Mouse (Mus musculus): ENCODE measurements around the gene B3galt1. TPM values are rescaled to one million over a fixed set of nuclear protein-coding genes. Genes with fewer than 3 reads are reported as not detected.

Gene B3galt1
- polyA plus RNA-seq, 1 experiment from 2014 or later: 7.4 TPM

DNA sequence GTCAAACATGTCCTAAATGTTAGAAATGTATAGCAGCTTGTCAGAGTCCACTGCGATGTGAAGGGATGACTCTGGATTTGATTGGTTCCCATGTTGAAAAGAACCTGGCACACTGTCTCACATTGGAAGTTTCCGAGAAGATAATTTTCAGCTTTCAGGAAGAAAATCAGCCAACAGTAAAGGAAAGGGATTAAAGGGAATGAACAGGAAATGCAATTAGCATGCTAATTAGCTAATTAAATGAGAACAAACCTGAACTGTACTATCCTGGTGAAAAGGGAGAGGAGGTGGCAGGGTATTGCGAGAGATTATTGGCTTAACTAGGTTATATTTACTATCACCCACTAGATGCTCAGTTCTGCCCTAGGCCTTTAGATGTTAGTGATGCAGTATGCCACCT is 185.9 kb downstream of the B3galt1 start:
- Histone ChIP-seq H3K27ac (ENCODE audit: poor library complexity, severe bottlenecking) (no peak overlapping the region), H3K27me3 (replicated peaks) (no peaks in the 10 kb centered on the region), H3K4me2 (no peak overlapping the region), H3K4me3 (no peak overlapping the region), H3K36me3 (no peaks in the 10 kb centered on the region), H3K9ac (no peak overlapping the region), H3K4me1 (replicated peaks) (no peaks in the 10 kb centered on the region), H3K9me3 (replicated peaks) (no peaks in the 10 kb centered on the region)
- ATAC-seq (ENCODE audit: insufficient number of reproducible peaks, low FRiP score): no peak
- WGBS: 86% methylated on average over 3 of the region's 3 CpGs

GRCm38 (mm10) chr2:67756507-67756906 is 190.8 kb downstream of the B3galt1 start:
- no peak for ATAC-seq (ENCODE audit: insufficient number of reproducible peaks, low FRiP score)
- Histone ChIP-seq H3K36me3 (no peaks in the 10 kb centered on the region), H3K4me2 (no peak overlapping the region), H3K9me3 (replicated peaks) (no peaks in the 10 kb centered on the region), H3K27me3 (replicated peaks) (no peaks in the 10 kb centered on the region), H3K9ac (no peak overlapping the region), H3K4me3 (no peak overlapping the region), H3K4me1 (replicated peaks) (no peaks in the 10 kb centered on the region), H3K27ac (ENCODE audit: poor library complexity, severe bottlenecking) (no peak overlapping the region)
- WGBS: 71% methylated on average over 6 of the region's 6 CpGs

DNA sequence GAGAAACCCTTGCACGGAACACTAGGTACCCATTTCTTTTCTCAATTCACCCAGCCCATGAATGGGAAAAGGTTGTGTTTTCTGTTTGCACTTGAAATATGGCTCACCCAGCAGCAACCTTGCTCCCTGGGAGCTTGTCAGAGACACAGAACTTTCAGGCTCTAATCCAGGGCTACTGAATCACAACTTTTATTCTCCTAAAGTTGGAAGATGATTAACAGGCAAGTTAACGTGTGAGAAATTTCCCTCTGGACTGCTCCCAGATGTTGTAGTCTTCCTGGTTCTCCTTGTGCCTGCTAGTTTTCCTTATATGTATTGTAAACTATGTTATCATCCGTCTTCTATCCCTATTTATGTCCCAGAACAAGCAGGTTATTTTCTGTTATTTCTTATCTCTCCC is 221.9 kb downstream of the B3galt1 start:
- Histone ChIP-seq H3K27me3 (replicated peaks) (no peaks in the 10 kb centered on the region), H3K36me3 (no peaks in the 10 kb centered on the region), H3K4me3 (no peak overlapping the region), H3K4me2 (no peak overlapping the region), H3K9me3 (replicated peaks) (no peaks in the 10 kb centered on the region), H3K27ac (ENCODE audit: poor library complexity, severe bottlenecking) (no peak overlapping the region), H3K9ac (no peak overlapping the region), H3K4me1 (replicated peaks) (no peaks in the 10 kb centered on the region)
- 76% methylated on average over 3 of the region's 3 CpGs for WGBS
- no peak for ATAC-seq (ENCODE audit: insufficient number of reproducible peaks, low FRiP score)

DNA sequence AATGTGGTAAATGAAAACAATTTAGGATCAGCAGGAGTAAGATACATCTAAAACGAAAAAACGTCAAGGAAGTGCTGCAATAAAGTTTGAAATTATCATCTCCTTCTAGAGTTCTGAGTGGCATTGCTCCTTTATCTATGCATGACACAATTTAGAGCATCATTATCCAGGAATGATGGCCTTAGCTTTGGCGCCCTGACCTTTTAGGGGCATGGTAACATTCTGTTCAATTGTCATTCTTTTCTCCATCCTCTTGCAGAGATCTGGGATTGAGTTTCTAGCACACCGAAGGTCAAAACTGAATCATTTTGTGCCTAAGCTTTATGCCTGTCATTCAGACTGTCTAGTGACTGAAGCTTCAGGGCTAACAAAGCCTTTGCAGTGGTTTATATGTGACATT is 231.9 kb downstream of the B3galt1 start:
- Histone ChIP-seq H3K4me2 (no peak overlapping the region), H3K9ac (no peak overlapping the region), H3K36me3 (no peaks in the 10 kb centered on the region), H3K9me3 (replicated peaks) (no peaks in the 10 kb centered on the region), H3K4me3 (no peak overlapping the region), H3K4me1 (replicated peaks) (no peaks in the 10 kb centered on the region), H3K27ac (ENCODE audit: poor library complexity, severe bottlenecking) (no peak overlapping the region), H3K27me3 (replicated peaks) (no peaks in the 10 kb centered on the region)
- no peak for ATAC-seq (ENCODE audit: insufficient number of reproducible peaks, low FRiP score)
- 77% methylated on average over 4 of the region's 4 CpGs for whole genome bisulfite sequencing

DNA sequence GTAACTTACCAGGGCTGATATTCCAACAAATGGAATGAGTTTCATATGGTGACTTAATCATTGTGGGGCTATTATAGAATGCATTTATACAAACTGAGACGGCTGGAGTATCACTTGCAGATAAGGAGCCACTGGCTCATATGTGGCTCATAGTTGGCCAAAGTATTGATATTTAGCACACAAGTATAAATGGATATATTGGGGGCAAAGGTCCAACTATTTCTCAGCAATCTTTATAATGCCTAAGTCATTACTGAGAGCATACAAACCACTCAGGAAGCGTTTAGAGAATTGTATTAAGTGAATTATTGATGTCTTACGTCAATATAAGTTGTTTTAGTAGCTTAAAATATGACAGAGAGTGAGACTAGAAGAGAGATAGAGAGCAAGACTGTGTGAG is 234.3 kb downstream of the B3galt1 start:
- no peaks in the 10 kb centered on the region for H3K27me3 ChIP-seq (replicated peaks)
- ATAC-seq (ENCODE audit: insufficient number of reproducible peaks, low FRiP score): no peak
- no peak overlapping the region for H3K27ac ChIP-seq (ENCODE audit: poor library complexity, severe bottlenecking)
- 69% methylated on average over 3 of the region's 3 CpGs for WGBS
- no peak overlapping the region for H3K4me2 ChIP-seq
- H3K4me3 ChIP-seq: no peak overlapping the region
- H3K9ac ChIP-seq: no peak overlapping the region
- H3K4me1 ChIP-seq (replicated peaks): no peaks in the 10 kb centered on the region
- no peaks in the 10 kb centered on the region for H3K9me3 ChIP-seq (replicated peaks)
- H3K36me3 ChIP-seq: no peaks in the 10 kb centered on the region

DNA sequence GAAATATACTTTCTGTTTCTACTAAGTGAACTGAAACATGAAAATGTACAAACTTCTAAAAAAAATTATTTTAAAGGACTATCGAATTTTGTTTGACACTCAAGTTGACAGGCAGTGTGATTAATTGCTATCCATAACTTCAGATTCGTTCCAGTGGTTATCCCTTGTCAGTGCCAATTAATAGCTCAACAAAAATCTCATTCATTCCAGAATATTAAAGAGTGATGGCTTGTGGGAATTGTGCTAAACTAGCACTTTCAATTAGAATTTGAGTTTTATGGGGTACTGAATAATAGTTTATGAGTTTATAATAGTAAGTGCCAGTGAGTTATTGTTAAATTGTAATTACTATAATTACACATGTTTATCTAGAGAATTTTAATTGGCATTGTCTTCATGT is 250.5 kb downstream of the B3galt1 start:
- H3K4me2 ChIP-seq: no peak overlapping the region
- no peaks in the 10 kb centered on the region for H3K9me3 ChIP-seq (replicated peaks)
- WGBS: 70% methylated on average over 2 of the region's 2 CpGs
- ATAC-seq (ENCODE audit: insufficient number of reproducible peaks, low FRiP score): no peak
- H3K4me3 ChIP-seq: no peak overlapping the region
- no peak overlapping the region for H3K9ac ChIP-seq
- H3K27me3 ChIP-seq (replicated peaks): no peaks in the 10 kb centered on the region
- H3K27ac ChIP-seq (ENCODE audit: poor library complexity, severe bottlenecking): no peak overlapping the region
- H3K4me1 ChIP-seq (replicated peaks): no peaks in the 10 kb centered on the region
- no peaks in the 10 kb centered on the region for H3K36me3 ChIP-seq

DNA sequence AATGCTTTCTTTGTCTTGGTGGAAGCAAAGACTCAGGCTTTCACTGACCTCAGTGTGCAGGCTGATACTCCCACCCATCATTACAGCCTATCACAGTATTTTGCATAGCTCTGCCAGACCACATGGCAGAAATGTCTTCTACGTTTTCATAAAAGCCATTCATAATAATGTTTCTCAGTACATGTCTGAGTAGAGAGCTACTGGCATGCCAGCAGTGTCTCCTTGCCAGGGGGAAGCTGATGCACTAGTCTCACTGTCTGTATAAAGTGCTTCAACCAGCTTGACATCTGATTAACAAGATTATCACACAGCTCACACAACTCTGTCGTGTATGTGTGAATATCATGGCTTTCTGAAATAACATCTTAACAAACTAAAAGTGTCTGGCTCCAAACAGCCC is 252.3 kb downstream of the B3galt1 start:
- Histone ChIP-seq H3K9ac (no peak overlapping the region), H3K9me3 (replicated peaks) (no peaks in the 10 kb centered on the region), H3K4me1 (replicated peaks) (no peaks in the 10 kb centered on the region), H3K4me3 (no peak overlapping the region), H3K4me2 (no peak overlapping the region), H3K36me3 (no peaks in the 10 kb centered on the region), H3K27me3 (replicated peaks) (no peaks in the 10 kb centered on the region), H3K27ac (ENCODE audit: poor library complexity, severe bottlenecking) (no peak overlapping the region)
- ATAC-seq (ENCODE audit: insufficient number of reproducible peaks, low FRiP score): no peak
- WGBS: 49% methylated on average over 2 of the region's 2 CpGs

DNA sequence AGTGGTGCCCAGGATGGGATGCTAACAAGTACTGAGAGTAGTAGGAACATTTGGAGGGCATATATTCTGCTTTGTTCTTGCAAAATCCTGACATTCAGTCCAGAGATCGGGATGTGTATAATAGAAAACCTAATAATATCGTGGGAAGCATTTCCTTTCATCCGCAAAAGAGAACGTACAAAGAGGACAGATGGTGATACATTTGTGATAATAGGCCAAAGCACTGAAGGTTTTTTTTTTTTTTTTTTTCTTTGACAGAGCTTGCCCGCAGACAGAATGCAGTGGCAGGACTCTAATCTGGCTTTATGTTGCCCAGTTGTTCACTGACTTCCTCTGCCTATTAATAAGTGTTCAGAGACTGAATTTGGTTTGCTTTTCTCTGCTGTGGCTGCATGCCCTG is 256.7 kb downstream of the B3galt1 start:
- Histone ChIP-seq H3K9me3 (replicated peaks) (no peaks in the 10 kb centered on the region), H3K9ac (no peak overlapping the region), H3K27ac (ENCODE audit: poor library complexity, severe bottlenecking) (no peak overlapping the region), H3K36me3 (no peaks in the 10 kb centered on the region), H3K4me1 (replicated peaks) (no peaks in the 10 kb centered on the region), H3K27me3 (replicated peaks) (no peaks in the 10 kb centered on the region), H3K4me3 (no peak overlapping the region), H3K4me2 (no peak overlapping the region)
- WGBS: 75% methylated on average over 5 of the region's 5 CpGs
- ATAC-seq (ENCODE audit: insufficient number of reproducible peaks, low FRiP score): no peak

- H3K9ac ChIP-seq: no peak overlapping the region
- no peak overlapping the region for H3K4me3 ChIP-seq
- H3K4me2 ChIP-seq: no peak overlapping the region
- no peaks in the 10 kb centered on the region for H3K9me3 ChIP-seq (replicated peaks)
- 61% methylated on average over 4 of the region's 4 CpGs for WGBS
- ATAC-seq (ENCODE audit: insufficient number of reproducible peaks, low FRiP score): no peak
- H3K27ac ChIP-seq (ENCODE audit: poor library complexity, severe bottlenecking): no peak overlapping the region
- no peaks in the 10 kb centered on the region for H3K4me1 ChIP-seq (replicated peaks)
- H3K27me3 ChIP-seq (replicated peaks): no peaks in the 10 kb centered on the region
- no peaks in the 10 kb centered on the region for H3K36me3 ChIP-seq
Measured at GRCm38 (mm10) chr2:67827697-67828096, 262.0 kb downstream of the B3galt1 start.

GRCm38 (mm10) chr2:67829055-67829915 is 263.6 kb downstream of the B3galt1 start:
- no peak overlapping the region for H3K4me2 ChIP-seq
- H3K9me3 ChIP-seq (replicated peaks): no peaks in the 10 kb centered on the region
- no peaks in the 10 kb centered on the region for H3K4me1 ChIP-seq (replicated peaks)
- no peaks in the 10 kb centered on the region for H3K27me3 ChIP-seq (replicated peaks)
- 49% methylated on average over 5 of the region's 5 CpGs for WGBS
- no peaks in the 10 kb centered on the region for H3K36me3 ChIP-seq
- no peak overlapping the region for H3K4me3 ChIP-seq
- H3K27ac ChIP-seq (ENCODE audit: poor library complexity, severe bottlenecking): no peak overlapping the region
- H3K9ac ChIP-seq: no peak overlapping the region
- ATAC-seq (ENCODE audit: insufficient number of reproducible peaks, low FRiP score): no peak

DNA sequence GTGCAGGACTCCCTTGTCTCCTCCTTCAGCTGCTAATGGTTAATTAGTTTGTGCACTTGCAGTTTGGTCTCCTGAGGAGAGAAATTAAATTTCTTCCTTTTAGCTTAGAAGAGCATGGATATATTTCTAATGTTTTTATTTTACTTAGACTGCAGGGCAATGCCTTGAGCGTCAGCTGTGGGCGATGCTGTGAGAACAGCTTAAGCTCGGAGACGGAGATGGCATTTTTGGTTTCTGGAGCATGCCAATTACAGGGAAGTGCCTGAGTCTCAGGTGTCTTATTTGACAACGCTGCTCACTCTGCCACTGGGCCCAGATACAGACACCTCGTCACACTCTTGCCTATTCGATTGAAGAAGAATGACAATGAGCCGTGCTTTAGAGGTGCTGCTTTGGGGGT is 282.1 kb downstream of the B3galt1 start:
- H3K9me3 ChIP-seq (replicated peaks): no peaks in the 10 kb centered on the region
- no peak overlapping the region for H3K4me3 ChIP-seq
- H3K27me3 ChIP-seq (replicated peaks): no peaks in the 10 kb centered on the region
- 82% methylated on average over 8 of the region's 8 CpGs for WGBS
- H3K9ac ChIP-seq: no peak overlapping the region
- no peak for ATAC-seq (ENCODE audit: insufficient number of reproducible peaks, low FRiP score)
- H3K4me1 ChIP-seq (replicated peaks): no peaks in the 10 kb centered on the region
- no peaks in the 10 kb centered on the region for H3K36me3 ChIP-seq
- H3K27ac ChIP-seq (ENCODE audit: poor library complexity, severe bottlenecking): no peak overlapping the region
- H3K4me2 ChIP-seq: no peak overlapping the region

GRCm38 (mm10) chr2:67850725-67851124 is 285.1 kb downstream of the B3galt1 start:
- no peak overlapping the region for H3K4me3 ChIP-seq
- H3K4me2 ChIP-seq: no peak overlapping the region
- H3K27me3 ChIP-seq (replicated peaks): no peaks in the 10 kb centered on the region
- no peaks in the 10 kb centered on the region for H3K4me1 ChIP-seq (replicated peaks)
- 78% methylated on average over 3 of the region's 3 CpGs for WGBS
- no peaks in the 10 kb centered on the region for H3K36me3 ChIP-seq
- no peaks in the 10 kb centered on the region for H3K9me3 ChIP-seq (replicated peaks)
- no peak overlapping the region for H3K27ac ChIP-seq (ENCODE audit: poor library complexity, severe bottlenecking)
- H3K9ac ChIP-seq: no peak overlapping the region
- ATAC-seq (ENCODE audit: insufficient number of reproducible peaks, low FRiP score): no peak

All from heart, embryonic 12.5 days (tissue).